Mouse (Mus musculus): ENCODE results near the gene Nmb.

The Nmb gene

DNA sequence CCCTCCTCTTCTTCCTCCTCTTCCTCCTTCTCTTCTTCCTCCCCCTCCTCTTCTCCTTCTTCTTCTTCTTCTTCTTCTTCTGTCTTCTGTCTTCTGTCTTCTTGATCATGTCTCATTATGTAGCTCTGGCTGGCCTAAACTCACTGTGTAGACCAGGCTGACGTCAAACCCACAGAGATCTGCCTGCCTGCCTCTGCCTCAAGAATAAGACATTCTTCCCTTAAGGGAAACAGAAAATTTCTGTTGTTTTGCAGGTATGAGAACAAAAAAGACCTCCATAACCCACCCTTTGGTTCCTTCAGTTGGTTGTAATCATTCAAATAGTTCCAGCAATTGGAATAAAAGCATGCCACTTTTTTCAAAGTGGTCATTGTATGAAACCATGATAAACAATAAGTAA lies 40.7 kb downstream of the Nmb start:
- in situ Hi-C loops (cut with MboI; ENCODE audit: unreplicated experiment in 2 of 2) = loop anchor here in 1 of 2 experiments (25.0 kb wide), 3 partner anchors 952 to 1398 kb away; partner anchors contain the start of genes Ap3s2 and Mesp1

DNA sequence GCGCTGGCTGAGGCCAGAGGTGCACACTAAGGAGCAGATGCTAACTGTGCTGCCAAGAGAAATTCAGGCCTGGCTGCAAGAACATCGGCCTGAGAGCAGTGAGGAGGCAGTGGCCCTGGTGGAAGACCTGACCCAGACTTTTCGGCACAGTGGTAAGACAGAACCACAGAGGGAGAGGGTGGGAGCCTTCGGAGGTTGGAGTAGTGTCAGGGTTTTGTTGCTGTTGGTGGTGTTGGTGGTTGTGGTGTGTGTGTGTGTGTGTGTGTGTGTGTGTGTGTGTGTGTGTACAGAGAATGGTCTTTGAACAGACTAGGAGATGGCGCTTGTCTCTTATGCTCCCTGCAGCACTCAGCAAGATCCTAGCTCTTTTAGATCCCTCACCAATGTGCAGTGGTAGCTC lies 41.4 kb downstream of the Nmb start:
- in situ Hi-C loops (cut with MboI; ENCODE audit: unreplicated experiment in 2 of 2) = loop anchor here in 1 of 2 experiments (25.0 kb wide), 3 partner anchors 951 to 1399 kb away; partner anchors contain the start of genes Ap3s2 and Mesp1

DNA sequence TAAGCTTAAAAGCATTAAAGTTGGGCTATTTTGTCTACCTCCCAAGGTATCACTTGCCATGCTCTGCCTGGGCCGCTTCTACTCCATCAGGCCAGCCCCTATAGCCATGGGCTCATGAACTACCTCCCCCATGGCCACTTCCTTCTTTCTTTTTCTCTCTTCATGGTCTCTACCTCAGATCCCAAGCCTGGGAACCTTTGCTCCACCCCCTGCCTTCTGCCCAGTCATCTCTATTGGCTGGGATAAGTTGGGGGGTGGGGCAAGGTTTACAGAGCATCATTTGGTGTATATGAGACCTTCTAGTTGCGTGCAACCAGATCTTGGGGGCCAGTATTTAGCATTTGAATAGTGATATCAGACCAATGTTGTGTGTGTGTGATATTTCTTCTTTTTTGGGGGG lies 42.4 kb downstream of the Nmb start:
- in situ Hi-C loops (cut with MboI; ENCODE audit: unreplicated experiment in 2 of 2) = loop anchor here in 1 of 2 experiments (25.0 kb wide), 3 partner anchors 950 to 1400 kb away; partner anchors contain the start of genes Ap3s2 and Mesp1

DNA sequence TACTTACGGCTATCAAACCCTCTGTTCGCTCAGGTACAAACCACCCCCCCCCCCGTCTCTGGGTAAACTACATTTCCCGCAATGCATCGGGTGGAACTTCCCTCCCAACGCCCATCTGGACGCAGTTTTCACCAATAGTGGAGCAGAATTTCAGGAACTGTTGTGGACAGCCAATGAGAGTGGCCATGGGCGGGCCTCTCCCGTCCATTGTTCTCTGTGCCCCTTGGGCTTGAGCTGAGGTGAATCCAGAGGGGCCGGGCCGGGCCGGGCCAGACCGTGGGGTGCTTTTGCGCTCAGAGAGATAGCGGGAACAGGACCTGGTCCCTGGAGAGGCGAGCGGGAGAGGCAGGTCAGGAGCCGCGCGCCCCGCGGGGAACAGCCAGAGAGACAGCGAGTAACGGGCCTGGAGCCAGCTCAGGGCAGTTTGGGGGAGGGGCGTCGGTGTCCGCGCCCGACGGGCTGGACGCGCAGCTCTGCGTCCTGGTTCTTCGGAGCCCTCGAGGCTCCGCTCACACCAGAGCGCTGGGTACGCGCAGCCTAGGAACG lies 44.1 kb downstream of the Nmb start, which contains the start of gene Zscan2:
Zscan2 (plus strand) TSS at position 192 of the 546 bp plus-strand sequence.
- in situ Hi-C loops (cut with MboI; ENCODE audit: unreplicated experiment in 2 of 2) = loop anchor here in 1 of 2 experiments (25.0 kb wide), 3 partner anchors 949 to 1401 kb away; partner anchors contain the start of genes Ap3s2 and Mesp1

DNA sequence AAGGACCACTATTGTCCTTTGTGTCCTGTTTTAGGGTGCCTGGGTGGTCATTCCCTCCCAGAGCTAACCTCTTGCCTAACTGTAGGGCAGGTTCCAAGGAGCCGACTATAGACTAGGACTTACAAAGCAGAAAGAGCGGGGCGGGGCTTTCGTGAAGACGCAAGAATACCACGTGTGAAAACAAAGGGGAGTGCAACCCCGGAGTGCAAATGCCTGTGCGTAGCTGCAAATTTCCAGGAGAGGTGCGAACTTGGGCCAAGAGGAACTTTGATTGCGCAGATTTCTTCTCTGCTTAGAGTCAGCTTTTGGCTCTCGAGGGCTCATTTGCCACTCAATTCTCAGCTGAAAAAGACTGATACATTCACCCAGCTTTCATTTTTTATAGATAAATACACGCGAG lies 44.6 kb downstream of the Nmb start:
- in situ Hi-C loops (cut with MboI; ENCODE audit: unreplicated experiment in 2 of 2) = loop anchor here in 1 of 2 experiments (25.0 kb wide), 3 partner anchors 948 to 1402 kb away; partner anchors contain the start of genes Ap3s2 and Mesp1

DNA sequence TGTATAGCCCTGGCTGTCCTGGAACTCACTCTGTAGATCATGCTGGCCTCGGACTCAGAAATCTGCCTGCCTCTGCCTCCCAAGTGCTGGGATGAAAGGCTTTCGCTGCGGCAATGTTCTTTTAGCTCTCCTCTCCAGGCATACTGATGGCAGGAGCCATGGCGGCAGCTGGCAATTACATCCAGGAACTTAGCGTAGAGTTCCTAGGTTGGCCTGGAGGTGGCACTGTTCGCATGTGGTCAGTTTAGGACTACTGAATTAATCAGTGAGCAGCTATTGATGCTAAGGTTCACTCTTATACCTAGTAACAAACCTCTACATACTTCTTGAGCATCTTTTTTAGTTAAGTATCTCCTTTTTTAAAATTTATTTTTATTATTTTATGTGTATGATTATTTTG lies 47.7 kb downstream of the Nmb start:
- in situ Hi-C loops (cut with MboI; ENCODE audit: unreplicated experiment in 2 of 2) = loop anchor here (5.0 to 25.0 kb wide), 5 partner anchors 468 to 1405 kb away; partner anchors contain the start of genes Ap3s2 (in 1 of the 2) and Mesp1 (in 1 of the 2)

DNA sequence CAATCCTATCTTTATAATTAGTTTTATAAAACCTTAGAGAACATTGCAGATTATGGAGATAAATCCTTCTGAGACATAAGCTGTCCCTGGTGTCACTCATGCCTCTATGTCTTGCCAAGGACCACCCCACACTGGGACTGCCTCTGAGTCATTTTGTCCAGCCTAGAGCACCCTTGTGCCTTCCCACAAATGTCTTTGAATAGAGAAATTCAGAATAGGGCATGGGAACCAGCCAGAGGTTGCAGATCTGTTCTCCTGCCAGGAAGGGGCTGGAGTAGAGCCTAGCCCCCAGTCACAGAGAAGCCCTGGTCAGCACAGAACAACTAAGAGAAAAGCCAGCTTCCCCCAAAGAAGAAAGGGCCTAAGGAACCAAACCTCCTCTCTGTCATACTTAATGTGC lies 49.6 kb downstream of the Nmb start:
- in situ Hi-C loops (cut with MboI; ENCODE audit: unreplicated experiment in 2 of 2) = loop anchor here (5.0 to 25.0 kb wide), 5 partner anchors 469 to 1407 kb away; partner anchors contain the start of genes Ap3s2 (in 1 of the 2) and Mesp1 (in 1 of the 2)

DNA sequence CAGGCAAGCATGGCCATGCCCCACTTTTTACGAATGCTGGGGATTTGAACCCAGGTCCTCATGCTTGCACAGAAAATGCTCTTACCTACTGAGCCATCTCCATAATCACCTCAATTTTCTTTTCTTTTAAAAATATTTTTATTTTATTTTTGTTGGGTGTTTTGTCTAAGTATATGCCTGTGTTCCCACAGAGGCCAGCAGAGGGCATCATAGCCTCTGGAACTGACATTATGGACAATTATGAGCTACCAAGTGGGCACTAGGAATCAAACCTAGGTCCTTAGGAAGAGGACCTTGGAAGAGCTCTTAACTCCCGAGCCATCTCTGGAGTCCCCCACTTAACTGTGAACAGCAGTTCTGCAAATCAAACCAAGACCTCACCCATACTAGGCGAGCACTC lies 51.7 kb downstream of the Nmb start:
- in situ Hi-C loops (cut with MboI; ENCODE audit: unreplicated experiment in 2 of 2) = loop anchor here (5.0 to 25.0 kb wide), 10 partner anchors 116 to 1409 kb away; partner anchors contain the start of genes Fes (in 2 of the 2), Ap3s2 (in 1 of the 2) and Mesp1 (in 1 of the 2)
